Mouse (Mus musculus) left cerebral cortex, adult 9 months (tissue): ENCODE measurements around the gene Rab34.
A peak's percentile ranks its signal among the peaks of the same experiment; 100 is the strongest.

Experiments
- DNase-seq, 2 experiments: peaks; one replicate each; pipeline ENCODE4 v3.0.0; 2022; ENCODE audit warnings: low spot score in 2 of 2

The Rab34 gene

GRCm38 (mm10) chr11:78164924-78165760 lies 23.1 kb upstream of the Rab34 start, which contains the start of gene Traf4:
Traf4 (minus strand) TSS chr11:78165589.
- DNase-seq, result peak in 1 of 2 experiments; percentile 47

GRCm38 (mm10) chr11:78165761-78166109 lies 22.5 kb upstream of the Rab34 start:
- DNase-seq, result no peak

GRCm38 (mm10) chr11:78166161-78166560 lies 22.1 kb upstream of the Rab34 start:
- DNase-seq, result no peak

GRCm38 (mm10) chr11:78166640-78167039 lies 21.6 kb upstream of the Rab34 start:
- DNase-seq, result no peak

- DNase-seq, result no peak
Observed at GRCm38 (mm10) chr11:78167257-78167959, 20.8 kb upstream of the Rab34 start.

- no peak for DNase-seq
Observed at GRCm38 (mm10) chr11:78168541-78169468, 19.4 kb upstream of the Rab34 start.

- DNase-seq, result no peak
Observed at GRCm38 (mm10) chr11:78170306-78170705, 17.9 kb upstream of the Rab34 start.

GRCm38 (mm10) chr11:78171328-78171727 lies 16.9 kb upstream of the Rab34 start:
- DNase-seq, result no peak

GRCm38 (mm10) chr11:78172034-78172747 lies 16.0 kb upstream of the Rab34 start:
- DNase-seq, result no peak

- DNase-seq, result no peak
Observed at GRCm38 (mm10) chr11:78172748-78173383, 15.4 kb upstream of the Rab34 start.

GRCm38 (mm10) chr11:78174506-78174905 lies 13.7 kb upstream of the Rab34 start:
- no peak for DNase-seq

GRCm38 (mm10) chr11:78175771-78176401 lies 12.3 kb upstream of the Rab34 start:
- no peak for DNase-seq

- DNase-seq, result peak in 1 of 2 experiments; percentile 78
Observed at GRCm38 (mm10) chr11:78176402-78176862, 11.8 kb upstream of the Rab34 start, which contains the start of the genes Nek8 and Tlcd1. Nek8 (minus strand) TSS chr11:78176675. Tlcd1 (plus strand) TSS chr11:78176711.

- no peak for DNase-seq
Observed at GRCm38 (mm10) chr11:78176905-78177331, 11.3 kb upstream of the Rab34 start.

GRCm38 (mm10) chr11:78177437-78177836 lies 10.8 kb upstream of the Rab34 start:
- no peak for DNase-seq

- DNase-seq, result peak; percentile 81 to 95
Observed at GRCm38 (mm10) chr11:78177903-78178858, 10.0 kb upstream of the Rab34 start.

GRCm38 (mm10) chr11:78178859-78179437 lies 9.3 kb upstream of the Rab34 start:
- DNase-seq, result peak in 1 of 2 experiments; percentile 53

GRCm38 (mm10) chr11:78179438-78179999 lies 8.7 kb upstream of the Rab34 start:
- DNase-seq, result no peak
